Mouse (Mus musculus) R1 (cell line): ENCODE measurements at regions not wholly inside any gene's neighbourhood (a gene's known extent, or its start where the extent isn't known, plus 50 kb on each side); places are given as distances from the start of the nearest gene placed in this dataset.
"Not testable (repeated sequence)": the region's sequence is repeated elsewhere in the genome, so short reads cannot be mapped to it uniquely, and the experiment has no call there.

Source experiments
- DNase-seq: peaks from one replicate; pipeline ENCODE4 v3.0.0-alpha.2; 2018; ENCODE audit warnings: low read depth, low spot score

GRCm38 (mm10) chr4:29282169-29282568 is 469.2 kb downstream of the Epha7 start:
- no peak for DNase-seq

GRCm38 (mm10) chr4:29301348-29301747 is 488.4 kb downstream of the Epha7 start:
- DNase-seq: peak; percentile 15

GRCm38 (mm10) chr4:29303951-29304350 is 491.0 kb downstream of the Epha7 start:
- DNase-seq: peak; percentile 27

GRCm38 (mm10) chr4:29307245-29307644 is 494.3 kb downstream of the Epha7 start:
- DNase-seq: no peak

- DNase-seq: no peak
Observed at GRCm38 (mm10) chr4:29323921-29324320, 511.0 kb downstream of the Epha7 start.

- no peak for DNase-seq
Observed at GRCm38 (mm10) chr4:29329145-29329544, 516.2 kb downstream of the Epha7 start.

- DNase-seq: no peak
Observed at GRCm38 (mm10) chr4:29331747-29332146, 518.8 kb downstream of the Epha7 start.

GRCm38 (mm10) chr4:29337245-29337644 is 524.3 kb downstream of the Epha7 start:
- DNase-seq: no peak

- no peak for DNase-seq
Observed at GRCm38 (mm10) chr4:29362191-29362590, 549.3 kb downstream of the Epha7 start.

- DNase-seq: no peak
Observed at GRCm38 (mm10) chr4:29389282-29389681, 576.4 kb downstream of the Epha7 start.

- DNase-seq: no peak
Observed at GRCm38 (mm10) chr4:29390333-29390732, 577.4 kb downstream of the Epha7 start.

GRCm38 (mm10) chr4:29402143-29402542 is 589.2 kb downstream of the Epha7 start:
- no peak for DNase-seq

GRCm38 (mm10) chr4:29414616-29415015 is 601.7 kb downstream of the Epha7 start:
- DNase-seq: no peak

GRCm38 (mm10) chr4:29420198-29420792 is 607.4 kb downstream of the Epha7 start:
- DNase-seq: no peak

- DNase-seq: not testable (repeated sequence)
Observed at GRCm38 (mm10) chr4:29431493-29431892, 618.6 kb downstream of the Epha7 start.

GRCm38 (mm10) chr4:29463329-29463728 is 650.4 kb downstream of the Epha7 start:
- no peak for DNase-seq

- no peak for DNase-seq
Observed at GRCm38 (mm10) chr4:29466315-29466714, 653.4 kb downstream of the Epha7 start.

- no peak for DNase-seq
Observed at GRCm38 (mm10) chr4:29480384-29481092, 667.6 kb downstream of the Epha7 start.

GRCm38 (mm10) chr4:29481093-29481715 is 668.3 kb downstream of the Epha7 start:
- DNase-seq: no peak

- DNase-seq: no peak
Observed at GRCm38 (mm10) chr4:29482407-29482806, 669.5 kb downstream of the Epha7 start.

GRCm38 (mm10) chr4:29500844-29501243 is 687.9 kb downstream of the Epha7 start:
- DNase-seq: no peak

GRCm38 (mm10) chr4:29525051-29525450 is 712.1 kb downstream of the Epha7 start:
- peak; percentile 40 for DNase-seq
